ENCODE assay signal across 9 mouse cellular contexts in the genomic region with DNA sequence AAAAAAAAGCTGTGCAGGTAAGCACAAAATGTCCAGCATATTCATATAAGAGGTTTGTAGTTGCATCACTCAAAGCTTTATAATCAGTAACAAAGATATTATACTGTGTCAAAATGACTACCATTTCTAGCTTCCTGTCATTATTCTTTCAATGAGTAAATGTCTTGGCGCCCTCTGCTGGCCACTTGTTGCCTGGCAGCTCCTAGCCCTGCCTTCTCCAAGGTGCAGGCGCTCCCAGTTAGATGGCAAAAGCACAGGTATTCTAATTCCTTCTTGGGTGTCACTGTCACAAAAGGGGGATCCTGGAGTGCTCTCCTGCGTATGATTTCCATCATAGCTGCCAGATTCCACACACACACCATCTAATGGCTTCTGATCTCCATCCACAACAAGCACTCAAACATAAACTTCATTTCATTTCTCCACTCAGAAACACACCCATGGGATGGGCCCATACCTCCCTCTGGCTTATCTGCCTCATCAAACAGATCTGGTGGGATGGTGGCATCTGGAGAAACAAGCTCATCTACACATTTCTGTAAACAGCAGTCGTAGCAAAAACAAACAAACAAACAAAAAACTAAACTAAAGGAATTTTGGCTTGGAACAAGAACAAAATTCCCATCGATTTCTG. TPM values are rescaled to one million over a fixed set of nuclear protein-coding genes. Genes with fewer than 3 reads are reported as not detected.
DNase-seq lines count a peak whose midpoint lies in the region; ATAC-seq lines count a peak whose summit lies in the region.
"Had no signal": no experiment of that assay in that cellular context is flagged by ENCODE, and none has a peak within 500 bp of the region (broad histone marks: within the 10 kb centered on the region; RNA-seq: fewer than 3 reads in every experiment).

No protein-coding gene starts in this region.

- no peak overlapping the region for H3K4me2 ChIP-seq in liver, embryonic 12.5 days
- H3K4me2 ChIP-seq in neural tube, embryonic 11.5 days (ENCODE audit: low read depth) = no peak overlapping the region
- H3K4me2 ChIP-seq: embryonic facial prominence, embryonic 15.5 days had no signal

- no peaks in the 10 kb centered on the region for H3K9me3 ChIP-seq in liver, embryonic 12.5 days (replicated peaks)
- no peaks in the 10 kb centered on the region for H3K9me3 ChIP-seq in neural tube, embryonic 11.5 days (ENCODE audit: control insufficient read depth, low read length)
- H3K9me3 ChIP-seq: embryonic facial prominence, embryonic 15.5 days had no signal

- H3K27ac ChIP-seq in liver, embryonic 12.5 days = no peak overlapping the region
- H3K27ac ChIP-seq in neural tube, embryonic 11.5 days (ENCODE audit: low read depth, low read length) = no peak overlapping the region
- H3K27ac ChIP-seq: embryonic facial prominence, embryonic 15.5 days had no signal

- peaks cover 25% of the 10 kb centered on the region for H3K36me3 ChIP-seq in liver, embryonic 12.5 days
- H3K36me3 ChIP-seq in neural tube, embryonic 11.5 days (ENCODE audit: control insufficient read depth, insufficient read depth, low read length) = no peaks in the 10 kb centered on the region

- no peak overlapping the region for H3K9ac ChIP-seq in liver, embryonic 12.5 days
- H3K9ac ChIP-seq in neural tube, embryonic 11.5 days (ENCODE audit: low read length) = no peak overlapping the region
- H3K9ac ChIP-seq: embryonic facial prominence, embryonic 15.5 days had no signal

- no peaks in the 10 kb centered on the region for H3K27me3 ChIP-seq in liver, embryonic 12.5 days (replicated peaks)
- H3K27me3 ChIP-seq in neural tube, embryonic 11.5 days (ENCODE audit: control insufficient read depth, insufficient read depth, low read length) = no peaks in the 10 kb centered on the region
- H3K27me3 ChIP-seq: embryonic facial prominence, embryonic 15.5 days had no signal

- 41% methylated on average over 5 of the region's 5 CpGs for WGBS in liver, embryonic 12.5 days (ENCODE audit: insufficient replicate concordance)
- WGBS in neural tube, embryonic 11.5 days = 55% methylated on average over 5 of the region's 5 CpGs

- peak; percentile 83 for ATAC-seq in activated CD4-positive, CD25-positive, alpha-beta regulatory T cell, adult 4 months
- peak; percentile 44; the same call in 1 of the 2 replicates for ATAC-seq in liver, embryonic 12.5 days
- ATAC-seq in neural tube, embryonic 11.5 days (ENCODE audit: insufficient read depth, low FRiP score, low TSS enrichment) = no peak

- DNase-seq in A20 (ENCODE audit: low read depth, low spot score) = peak; percentile 70
- peak; percentile 64 to 75 for DNase-seq in cerebellum, postnatal 4 days (ENCODE audit: low spot score in 2 of 2)
- peak; percentile 79 for DNase-seq in gastrocnemius, postnatal 10 days
- peak; percentile 88 for DNase-seq in kidney, postnatal 10 days
- peak; percentile 77 for DNase-seq in neural tube, embryonic 11.5 days (ENCODE audit: low spot score)
- peak; percentile 60 for DNase-seq in testis, postnatal 14 days (ENCODE audit: low spot score)

- H3K4me3 ChIP-seq in liver, embryonic 12.5 days = no peak overlapping the region
- no peak overlapping the region for H3K4me3 ChIP-seq in neural tube, embryonic 11.5 days (ENCODE audit: low read depth, low read length)
- H3K4me3 ChIP-seq: embryonic facial prominence, embryonic 15.5 days had no signal

- no peaks in the 10 kb centered on the region for H3K4me1 ChIP-seq in liver, embryonic 12.5 days
- H3K4me1 ChIP-seq in neural tube, embryonic 11.5 days (ENCODE audit: control insufficient read depth, insufficient read depth, low read length) = no peaks in the 10 kb centered on the region
- H3K4me1 ChIP-seq: embryonic facial prominence, embryonic 15.5 days had no signal

RNA-seq across cellular contexts. Expression of gene Paip1, which starts 49.9 kb away (rescaled TPM):
- 10 to 100 TPM; 41.4 to 48.2 TPM for polyA plus RNA-seq in activated CD4-positive, CD25-positive, alpha-beta regulatory T cell, adult 4 months (2017; shearing (Covaris generic))
- total RNA-seq in gastrocnemius, postnatal 10 days (2021) = 10 to 100 TPM; 82.7 to 83.0 TPM
- polyA plus RNA-seq in liver, embryonic 12.5 days (2016; fragmentation: Nextera tagmentation; extraction: Ambion mirVana) = 29.6 and 30.5 TPM in 2 replicates
- 118 and 124 TPM in 2 replicates for polyA plus RNA-seq in neural tube, embryonic 11.5 days (2014; fragmentation: Nextera tagmentation; extraction: Ambion mirVana)
